Mouse (Mus musculus) megakaryocyte, adult 5-6 weeks (primary cell): ENCODE data around the gene Mepce. TPM values are rescaled to one million over a fixed set of nuclear protein-coding genes. Genes with fewer than 3 reads are reported as not detected.

ENCODE experiments used
- ATAC-seq: 2 replicates; pipeline ENCODE4 v1.8.0; 2016; ENCODE audit warnings: mild to moderate bottlenecking, inconsistent platforms; ENCODE audit not compliant: poor library complexity, severe bottlenecking
- total RNA-seq, 2 experiments: library from RNA; stranded (forward) in 1 of 2; stranded (reverse) in 1 of 2; fragments of 153-499, 151-499 nt in 1 of 2; fragments of 221-1000, 200-1000 nt in 1 of 2; gene quantifications; 2 replicates each; pipeline versions ENCODE4 v1.2.3 to v1.2.4; 2015 to 2017

The Mepce gene
- total RNA-seq, 2 experiments from 2014 or later: 16.2 to 24.0 TPM

DNA sequence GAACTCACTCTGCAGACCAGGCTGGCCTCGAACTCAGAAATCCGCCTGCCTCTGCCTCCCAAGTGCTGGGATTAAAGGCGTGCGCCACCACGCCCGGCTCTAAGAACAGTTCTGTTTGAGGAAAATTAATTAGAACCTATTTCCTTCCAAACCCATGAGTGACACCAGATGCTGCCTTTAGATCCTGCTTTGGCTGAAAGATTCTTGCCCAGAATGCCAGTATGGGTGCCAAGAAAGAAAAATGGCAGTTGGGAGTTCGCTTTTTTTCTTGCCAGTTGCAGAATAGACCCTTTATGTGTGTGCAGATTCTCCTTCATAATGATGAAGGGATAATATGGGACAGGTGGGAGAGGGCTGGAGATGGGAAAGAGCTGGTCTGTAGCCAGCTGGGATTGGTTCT lies 43.3 kb downstream of the Mepce start:
- no peak for ATAC-seq

DNA sequence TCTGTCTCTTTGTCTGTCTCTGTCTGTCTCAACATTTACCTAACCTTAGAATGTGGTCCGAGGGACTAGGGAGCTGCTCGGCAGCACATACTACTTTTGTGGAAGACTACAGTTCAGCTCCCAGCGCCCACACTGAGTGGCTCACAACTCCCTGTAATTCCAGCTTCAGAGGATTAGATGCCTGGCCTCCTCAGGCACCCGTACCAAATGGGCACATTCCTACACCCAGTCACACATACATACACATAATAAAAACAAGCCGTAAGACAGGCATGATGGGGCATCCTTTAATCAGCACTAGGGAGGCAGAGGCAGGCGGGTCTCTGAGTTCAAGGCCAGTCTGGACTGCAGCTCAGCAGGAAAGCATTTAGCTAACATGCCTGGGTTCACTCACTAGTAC lies 44.6 kb downstream of the Mepce start:
- ATAC-seq: no peak

DNA sequence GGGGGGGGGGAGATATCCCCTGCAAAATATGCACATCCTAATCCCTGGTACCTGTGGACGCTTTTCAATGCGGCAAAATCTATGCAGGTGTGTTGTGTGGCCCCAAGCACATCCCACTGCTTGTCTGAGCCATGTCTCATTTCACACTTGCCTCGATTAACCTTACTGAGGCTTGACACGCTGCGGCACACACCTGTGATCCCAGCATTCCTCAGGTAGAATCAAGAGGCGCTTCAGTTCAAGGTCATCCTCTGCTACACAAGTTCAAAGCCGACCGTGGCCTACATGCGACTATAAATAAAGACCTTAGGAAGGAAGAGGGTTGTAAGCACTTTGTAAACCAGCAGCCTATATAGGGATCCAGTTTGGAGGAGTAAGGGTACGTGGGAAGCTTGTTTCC lies 45.4 kb downstream of the Mepce start:
- ATAC-seq: no peak

DNA sequence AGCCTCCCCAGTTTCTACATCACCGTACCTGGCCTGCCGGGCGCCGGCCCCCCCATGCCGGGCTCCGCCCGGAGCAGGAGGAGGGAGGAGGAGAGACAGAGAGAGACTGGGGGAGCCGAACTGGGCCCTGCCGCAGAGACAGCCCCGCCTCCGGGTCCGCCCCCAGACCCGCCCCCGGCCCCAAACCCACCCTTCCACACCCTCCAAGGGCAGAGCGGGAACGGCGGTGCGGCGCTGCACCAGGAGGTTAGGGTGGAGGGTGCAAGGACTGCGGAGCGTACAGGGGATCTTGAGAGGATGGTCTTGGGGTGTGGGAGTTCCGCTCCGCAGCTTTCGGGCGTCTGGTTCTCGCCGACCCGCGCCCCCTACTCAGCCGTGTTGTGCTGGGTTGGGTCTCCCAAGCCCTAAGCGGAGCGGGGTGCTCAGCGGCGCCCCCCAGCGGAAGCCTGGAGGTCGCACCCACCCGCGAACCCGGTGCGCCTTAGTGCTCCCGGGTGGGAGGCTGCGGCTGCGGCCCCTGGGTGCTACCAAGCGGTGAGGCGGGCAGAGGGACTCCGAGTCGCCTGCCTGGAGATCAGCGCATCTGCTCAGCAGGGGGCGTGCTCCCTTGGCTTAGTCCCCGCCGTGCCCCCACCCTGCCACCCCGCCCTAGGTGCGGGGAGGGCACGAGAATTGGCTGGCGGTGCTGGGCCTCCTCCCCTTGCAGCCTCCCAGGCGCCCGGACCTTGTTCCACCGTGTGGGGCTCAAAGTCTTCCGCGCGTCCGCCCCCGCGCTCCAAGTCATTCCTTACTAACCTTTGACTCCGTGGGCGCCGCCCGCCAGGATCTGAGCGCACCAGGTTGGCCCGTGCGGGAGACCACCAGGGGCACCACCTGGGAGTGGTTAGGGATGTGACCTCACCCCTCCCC lies 46.2 kb downstream of the Mepce start, which contains the start of gene Nyap1:
TSS of gene Nyap1 (minus strand) at position 585 of the 909 bp plus-strand sequence.
- ATAC-seq: peak; percentile 51

DNA sequence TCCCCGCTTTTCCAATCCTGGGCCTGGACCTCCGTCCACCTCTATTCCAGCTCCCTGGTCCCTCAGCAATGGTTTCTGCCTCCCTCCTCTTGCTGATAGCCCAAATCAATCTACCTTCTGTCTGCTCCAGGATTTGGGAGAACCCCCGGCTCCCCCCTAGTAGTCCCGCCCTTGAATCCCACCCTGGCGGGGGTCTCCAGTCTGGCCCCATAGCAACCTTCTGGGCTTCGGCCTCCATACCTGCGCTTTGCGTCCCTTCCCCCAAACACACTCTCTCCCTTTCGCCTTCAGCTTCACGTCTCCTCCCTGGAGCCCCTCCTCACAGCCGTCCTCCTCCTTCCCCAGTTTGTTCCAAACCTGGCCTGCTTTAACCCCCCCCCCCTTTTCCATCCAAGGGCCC lies 46.9 kb downstream of the Mepce start:
- ATAC-seq: no peak

DNA sequence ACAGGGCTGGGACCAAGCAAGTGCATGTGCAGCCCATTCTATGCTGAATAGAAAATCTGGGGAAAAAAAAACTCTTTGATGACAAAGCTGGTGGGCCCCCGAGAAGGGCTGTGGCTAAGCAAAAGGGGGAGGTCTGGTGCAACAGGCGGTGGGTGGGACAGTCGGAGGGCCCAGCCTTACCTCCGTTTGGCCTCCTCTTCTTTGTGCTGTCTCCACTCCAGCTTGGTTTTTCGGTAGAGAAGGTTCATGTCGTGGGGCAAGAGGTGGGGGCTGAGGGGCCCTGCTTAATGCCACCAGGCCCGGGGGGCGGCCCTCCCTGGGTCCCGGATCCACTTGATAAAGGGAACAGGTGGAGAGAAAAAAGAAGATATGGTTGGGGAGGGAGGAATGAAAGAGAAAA lies 48.0 kb downstream of the Mepce start:
- no peak for ATAC-seq

DNA sequence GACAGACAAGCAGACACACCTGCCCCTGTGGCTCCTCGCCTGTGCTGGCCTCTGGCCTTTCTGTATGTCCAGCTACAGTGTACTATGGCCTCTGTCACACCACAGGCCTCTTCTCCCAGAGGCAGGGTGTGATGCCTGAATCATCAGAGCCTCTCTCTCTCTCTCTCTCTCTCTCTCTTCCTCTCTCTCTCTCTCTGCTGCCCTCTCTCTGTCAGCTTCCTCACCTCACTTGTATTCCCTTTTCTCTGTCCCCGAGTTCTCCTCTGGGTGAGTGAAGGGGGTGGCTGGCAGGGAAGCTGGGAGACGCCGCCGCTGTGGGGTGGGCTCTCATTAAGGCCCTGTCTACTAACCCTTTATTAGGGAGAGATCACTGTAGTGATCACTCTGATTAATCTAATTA lies 48.9 kb downstream of the Mepce start:
- no peak for ATAC-seq

DNA sequence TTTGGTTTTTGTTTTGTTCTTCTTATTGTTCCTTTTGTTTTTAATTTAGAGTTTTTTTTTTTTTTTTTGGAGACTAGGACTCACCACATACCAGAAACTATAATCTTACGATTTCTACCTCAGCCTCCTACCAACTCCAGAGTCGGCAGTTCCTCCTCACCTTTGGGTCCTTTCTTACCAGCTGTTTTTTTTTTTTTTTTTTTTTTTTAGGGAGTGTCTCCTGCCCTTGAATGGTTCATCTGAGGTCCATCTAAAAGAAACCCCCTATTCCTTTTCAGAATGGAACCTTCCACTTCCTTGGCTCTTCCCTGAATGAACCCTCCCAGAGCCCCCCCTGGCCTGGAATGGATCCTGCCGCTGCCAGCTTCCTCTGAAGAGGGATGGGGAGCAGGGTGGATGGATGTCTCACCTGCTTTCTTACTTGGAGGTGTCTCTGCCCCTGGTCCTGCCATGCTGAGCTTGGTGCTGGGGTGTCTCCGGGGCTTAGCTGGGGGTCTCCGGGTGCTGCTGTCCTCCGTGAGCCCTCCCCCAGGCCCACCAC lies 50.0 kb downstream of the Mepce start:
- ATAC-seq: no peak

DNA sequence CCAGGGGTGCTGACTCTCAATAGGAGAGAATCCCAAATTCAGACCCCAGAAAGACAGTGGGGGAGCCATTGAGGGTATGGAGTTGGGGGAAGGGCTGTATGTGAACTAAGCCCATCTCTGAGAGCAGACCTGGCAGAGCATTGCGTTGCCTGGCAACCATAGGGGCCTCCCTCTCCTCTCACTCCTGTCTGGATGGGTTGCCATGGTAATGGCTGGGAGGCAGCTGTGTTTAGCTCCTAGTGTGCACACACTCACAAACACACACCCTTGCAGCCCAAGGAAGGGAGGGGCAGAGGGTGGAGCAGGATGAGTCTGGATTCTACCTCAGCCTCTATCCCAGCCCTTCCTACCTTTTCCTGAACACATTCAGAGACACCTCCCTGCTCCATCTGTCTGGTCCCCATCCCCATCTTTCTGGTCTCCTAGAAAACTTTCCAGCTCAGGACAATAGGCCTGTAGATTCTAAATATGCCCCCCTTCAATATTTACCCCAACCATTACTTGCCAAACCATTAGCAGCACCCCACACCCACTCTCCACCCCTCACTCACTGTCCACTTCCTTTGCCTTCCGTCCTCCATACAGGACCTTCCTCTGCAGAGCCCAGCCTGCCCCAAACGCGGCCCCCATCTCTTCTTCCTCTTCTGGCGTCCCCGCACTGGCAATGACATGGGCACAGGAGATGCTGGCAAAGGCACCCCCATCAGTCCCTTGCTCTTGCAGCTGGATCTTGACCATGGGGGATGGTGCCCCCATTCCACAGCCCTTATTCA lies 53.0 kb downstream of the Mepce start:
- 0 out of 2 replicates have a peak, but pooled peaks have one; percentile 35 for ATAC-seq

DNA sequence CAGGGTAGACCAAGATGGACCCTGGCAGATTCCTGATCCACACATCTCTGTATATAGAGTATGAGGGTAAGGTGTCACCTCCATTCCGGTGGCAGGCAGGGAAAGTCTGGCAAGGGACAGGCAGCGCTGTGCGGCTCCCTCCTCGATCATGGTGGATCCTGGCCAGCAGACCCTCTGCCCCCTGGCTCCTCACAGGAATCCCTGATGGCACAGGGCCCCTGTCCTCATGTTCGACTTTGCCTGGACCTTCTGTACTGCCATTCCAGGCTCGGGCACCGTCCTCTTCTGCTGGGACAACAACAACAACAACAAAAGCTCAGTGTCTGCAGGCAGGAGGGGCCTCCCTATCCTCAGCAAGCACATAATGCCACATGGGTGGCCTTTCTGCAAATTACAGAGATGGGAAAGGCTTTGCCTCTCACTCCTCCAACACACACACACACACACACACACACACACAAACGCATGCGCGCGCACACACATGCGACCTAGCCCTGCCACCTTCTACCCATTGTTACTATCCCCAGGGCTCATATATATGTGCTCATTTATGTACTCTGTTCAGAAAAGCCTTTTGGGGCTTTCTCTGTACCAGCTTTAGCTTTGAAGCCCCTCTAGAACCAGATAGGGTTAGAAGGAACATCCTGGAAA lies 53.7 kb downstream of the Mepce start:
- no peak for ATAC-seq

Other genes starting within 250 kb of the Mepce start
- gene Actl6b, start 234.1 kb downstream of the Mepce start, total RNA-seq (2015): not detected in 2 replicates
- gene Actl6b, start 234.1 kb downstream of the Mepce start, total RNA-seq (2017): not detected in 2 replicates
- gene Tfr2, start 217.8 kb downstream of the Mepce start, total RNA-seq (2015): 0.89 and 1.0 TPM in 2 replicates
- gene Tfr2, start 217.8 kb downstream of the Mepce start, total RNA-seq (2017): 1.3 and 2.5 TPM in 2 replicates
- gene Mospd3, start 186.6 kb downstream of the Mepce start, total RNA-seq (2015): 60.5 and 64.2 TPM in 2 replicates
- gene Mospd3, start 186.6 kb downstream of the Mepce start, total RNA-seq (2017): 6.4 and 10.6 TPM in 2 replicates
- 0.40 and 1.0 TPM in 2 replicates for gene Pcolce, start 173.9 kb downstream of the Mepce start, total RNA-seq (2015)
- gene Pcolce, start 173.9 kb downstream of the Mepce start, total RNA-seq (2017): 0.51 TPM in 1 of 2 replicates, not detected in the other
- 0.18 TPM in 1 of 2 replicates, not detected in the other for gene Fbxo24, start 158.7 kb downstream of the Mepce start, total RNA-seq (2015)
- 0.37 TPM in 1 of 2 replicates, not detected in the other for gene Fbxo24, start 158.7 kb downstream of the Mepce start, total RNA-seq (2017)
- gene Lrch4, start 158.5 kb downstream of the Mepce start, total RNA-seq (2015): 76.5 and 93.0 TPM in 2 replicates
- gene Lrch4, start 158.5 kb downstream of the Mepce start, total RNA-seq (2017): 57.1 and 66.7 TPM in 2 replicates
- gene Gm20605, start 158.5 kb downstream of the Mepce start, total RNA-seq (2015): 8.1 and 10.2 TPM in 2 replicates
- gene Gm20605, start 158.5 kb downstream of the Mepce start, total RNA-seq (2017): 5.7 and 18.8 TPM in 2 replicates
- 59.9 and 97.5 TPM in 2 replicates for gene Sap25, start 146.3 kb downstream of the Mepce start, total RNA-seq (2015)
- 27.8 and 35.6 TPM in 2 replicates for gene Sap25, start 146.3 kb downstream of the Mepce start, total RNA-seq (2017)
- not detected in 2 replicates for gene Irs3, start 141.9 kb downstream of the Mepce start, total RNA-seq (2015)
- not detected in 2 replicates for gene Irs3, start 141.9 kb downstream of the Mepce start, total RNA-seq (2017)
- 19.3 and 19.9 TPM in 2 replicates for gene Agfg2, start 102.9 kb downstream of the Mepce start, total RNA-seq (2015)
- 16.6 and 18.3 TPM in 2 replicates for gene Agfg2, start 102.9 kb downstream of the Mepce start, total RNA-seq (2017)
- gene Nyap1, start 46.0 kb downstream of the Mepce start, total RNA-seq (2015): 0.21 and 0.27 TPM in 2 replicates
- 0.84 and 1.1 TPM in 2 replicates for gene Nyap1, start 46.0 kb downstream of the Mepce start, total RNA-seq (2017)
- 55.9 and 74.7 TPM in 2 replicates for gene Tsc22d4, start 41.9 kb downstream of the Mepce start, total RNA-seq (2015)
- gene Tsc22d4, start 41.9 kb downstream of the Mepce start, total RNA-seq (2017): 112 and 113 TPM in 2 replicates
- gene Ppp1r35, start 8.8 kb downstream of the Mepce start, total RNA-seq (2015): 48.6 and 55.3 TPM in 2 replicates
- 34.1 and 40.1 TPM in 2 replicates for gene Ppp1r35, start 8.8 kb downstream of the Mepce start, total RNA-seq (2017)
- 6.4 and 10.0 TPM in 2 replicates for gene Zcwpw1, start 143 bp upstream of the Mepce start, total RNA-seq (2015)
- 16.1 and 18.1 TPM in 2 replicates for gene Zcwpw1, start 143 bp upstream of the Mepce start, total RNA-seq (2017)
- 65.2 and 103 TPM in 2 replicates for gene Pilra, start 48.6 kb upstream of the Mepce start, total RNA-seq (2015)
- gene Pilra, start 48.6 kb upstream of the Mepce start, total RNA-seq (2017): 95.8 and 100 TPM in 2 replicates
- 94.9 and 109 TPM in 2 replicates for gene Pilrb1, start 70.5 kb upstream of the Mepce start, total RNA-seq (2015)
- gene Pilrb1, start 70.5 kb upstream of the Mepce start, total RNA-seq (2017): 82.8 and 86.5 TPM in 2 replicates
- gene Pilrb2, start 84.2 kb upstream of the Mepce start, total RNA-seq (2015): 106 and 132 TPM in 2 replicates
- 62.6 and 73.1 TPM in 2 replicates for gene Pilrb2, start 84.2 kb upstream of the Mepce start, total RNA-seq (2017)
- gene Cyp3a13, start 134.0 kb upstream of the Mepce start, total RNA-seq (2015): not detected in 2 replicates
- not detected in 2 replicates for gene Cyp3a13, start 134.0 kb upstream of the Mepce start, total RNA-seq (2017)
- not detected in 2 replicates for gene Gjc3, start 175.4 kb upstream of the Mepce start, total RNA-seq (2015)
- gene Gjc3, start 175.4 kb upstream of the Mepce start, total RNA-seq (2017): not detected in 2 replicates
- not detected in 2 replicates for gene Azgp1, start 193.9 kb upstream of the Mepce start, total RNA-seq (2015)
- gene Azgp1, start 193.9 kb upstream of the Mepce start, total RNA-seq (2017): not detected in 2 replicates
- not detected in 2 replicates for gene Smok3a, start 233.6 kb upstream of the Mepce start, total RNA-seq (2015)
- gene Smok3a, start 233.6 kb upstream of the Mepce start, total RNA-seq (2017): not detected in 2 replicates
- not detected in 2 replicates for gene Smok3b, start 233.8 kb upstream of the Mepce start, total RNA-seq (2015)
- gene Smok3b, start 233.8 kb upstream of the Mepce start, total RNA-seq (2017): not detected in 2 replicates